Mouse (Mus musculus) spleen, adult 12 weeks (tissue): Measurements from ENCODE around the gene Fa2h.
A peak's percentile ranks its signal among the peaks of the same experiment; 100 is the strongest.

Source experiments
- DNase-seq: peaks from one replicate; pipeline ENCODE4 v3.0.0; 2022; ENCODE audit warnings: low spot score

The Fa2h gene

DNA sequence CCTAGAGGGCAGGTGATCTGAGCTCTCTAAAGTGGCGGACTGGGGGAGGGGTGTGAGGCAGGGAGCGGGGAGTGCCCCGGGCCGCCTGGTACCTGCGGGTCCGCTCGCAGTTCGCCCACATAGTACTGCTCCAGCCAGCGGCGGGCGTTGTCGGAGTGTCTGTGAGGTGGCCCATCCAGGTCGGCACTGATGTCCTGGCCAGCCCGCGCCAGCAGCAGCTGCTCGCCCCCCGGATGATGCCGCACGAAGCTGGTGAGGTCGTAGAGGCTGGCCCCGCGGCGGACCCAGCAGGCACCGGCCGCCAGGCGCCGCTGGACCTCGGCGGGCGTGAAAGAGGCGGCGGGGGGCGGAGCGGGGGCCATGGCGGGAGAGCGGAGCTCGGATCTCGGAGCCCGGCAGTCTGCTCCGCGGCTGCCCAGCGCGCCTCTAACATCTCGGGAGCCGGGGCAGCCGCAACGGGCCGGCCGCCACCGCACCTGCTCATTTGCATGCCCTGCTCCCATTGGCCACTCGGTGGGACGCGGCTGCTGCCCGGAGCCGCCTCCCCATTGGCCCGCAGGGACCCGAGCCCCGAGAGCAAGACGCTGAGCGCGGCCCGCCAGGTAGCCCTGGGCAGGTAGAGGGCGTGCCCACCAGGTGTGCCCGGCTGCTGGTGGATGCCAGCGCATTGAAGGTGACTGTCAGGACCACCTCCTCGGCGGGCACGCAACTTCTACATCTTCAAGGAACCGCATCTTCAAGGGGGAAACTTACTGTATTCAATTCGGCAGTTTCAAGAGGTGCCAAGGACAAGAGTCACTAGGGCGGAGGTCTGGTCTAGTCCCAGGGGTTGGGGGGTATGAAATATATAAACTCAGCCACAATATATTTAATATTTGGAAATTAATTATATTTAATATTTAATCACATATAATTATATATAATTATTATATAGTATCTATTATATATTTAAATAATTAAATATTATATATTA lies at the start of gene Fa2h:
TSS of gene Fa2h (minus strand) at position 434 of the 973 bp plus-strand sequence.
- DNase-seq = peak; percentile 27

DNA sequence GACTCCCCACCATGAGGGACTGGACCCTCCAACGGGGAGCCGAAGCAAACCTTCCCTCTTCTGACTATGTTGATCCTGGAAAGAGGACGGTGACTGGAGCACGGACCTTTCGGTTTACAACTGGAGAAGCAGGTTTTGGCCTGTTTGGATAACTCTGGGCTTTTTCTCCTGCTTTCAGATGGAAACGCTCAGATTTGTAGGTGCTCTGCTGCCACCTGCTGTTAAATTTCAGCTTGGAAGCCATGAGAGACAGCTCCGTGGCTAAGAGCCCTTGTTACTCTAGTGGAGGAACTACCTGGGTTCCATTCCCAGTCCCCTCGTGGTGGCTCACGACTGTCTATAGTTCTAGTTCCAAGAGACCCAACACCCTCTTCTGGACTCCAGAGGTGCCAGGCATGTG lies 45.6 kb upstream of the Fa2h start:
- peak; percentile 21 for DNase-seq

DNA sequence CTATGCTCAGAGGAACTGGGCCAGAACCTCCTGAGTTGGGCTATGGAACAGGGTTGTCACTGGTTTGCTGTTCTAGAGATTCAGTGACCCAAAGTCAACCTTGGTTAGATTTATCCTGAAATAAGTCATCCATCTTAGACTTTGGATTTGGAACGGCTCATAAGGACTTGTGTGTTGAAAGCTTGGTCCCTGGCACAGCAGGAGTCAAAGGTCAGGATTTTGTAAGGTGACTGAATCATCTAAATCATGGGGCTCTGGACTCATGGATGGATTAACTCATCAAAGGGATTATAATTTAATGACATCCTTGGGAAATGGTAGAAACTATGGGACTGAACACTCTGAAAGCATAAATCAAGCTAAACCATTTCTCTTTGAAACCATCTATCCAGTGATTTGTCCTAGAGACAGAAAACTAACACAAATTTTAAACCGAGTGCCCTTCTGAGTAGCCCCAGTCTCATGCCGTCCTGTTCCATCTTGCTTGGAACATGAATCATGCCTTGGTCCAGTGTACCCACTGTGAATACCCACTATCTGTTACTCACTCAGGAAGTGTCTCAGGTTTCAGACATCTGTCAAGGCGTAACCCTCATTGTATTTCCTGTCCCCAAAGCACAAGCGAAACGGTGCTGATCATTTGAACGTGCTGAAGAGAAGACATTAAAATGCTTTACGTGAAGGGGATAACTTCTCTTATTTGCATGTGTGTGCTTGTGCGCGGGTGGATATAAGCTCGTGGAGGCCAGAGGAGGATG lies 41.6 kb upstream of the Fa2h start:
- DNase-seq = no peak

DNA sequence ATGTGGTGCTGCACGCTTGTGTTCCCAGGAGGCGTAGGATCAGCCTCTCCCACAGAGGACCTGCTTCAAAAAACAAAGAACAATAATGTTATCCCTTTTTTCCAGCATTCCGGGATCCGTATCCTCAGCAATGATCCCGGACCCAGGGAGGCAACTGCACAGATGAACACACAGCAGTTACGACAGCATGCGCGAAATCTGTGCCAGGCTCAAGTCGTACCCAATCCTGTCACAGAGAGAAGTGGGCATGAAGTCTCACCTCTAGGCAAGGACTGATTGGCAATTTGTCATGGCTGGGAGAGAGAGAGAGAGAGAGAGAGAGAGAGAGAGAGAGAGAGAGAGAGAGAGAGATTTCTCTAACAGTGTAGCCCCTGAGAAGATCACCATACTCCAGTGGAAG lies 31.0 kb upstream of the Fa2h start:
- no peak for DNase-seq

DNA sequence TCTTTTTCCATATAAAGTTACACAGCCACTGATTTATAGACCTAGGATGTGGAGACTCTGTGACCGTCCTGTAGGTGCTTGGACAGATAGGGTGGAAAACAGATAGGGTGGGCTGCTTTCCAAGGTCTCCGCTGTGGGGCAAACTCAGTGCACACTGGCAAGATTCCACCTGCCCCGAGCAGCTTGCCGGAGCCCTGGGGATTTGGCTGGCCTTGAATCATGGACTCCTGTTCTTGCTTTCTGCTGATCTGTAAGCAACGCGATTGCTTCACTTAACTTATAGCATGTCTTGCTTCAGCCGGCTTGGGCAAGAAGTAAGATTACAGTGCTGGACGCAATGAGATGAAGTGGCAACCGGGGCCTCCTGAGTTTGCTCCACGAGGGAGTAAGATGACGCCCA lies 30.6 kb upstream of the Fa2h start:
- no peak for DNase-seq

DNA sequence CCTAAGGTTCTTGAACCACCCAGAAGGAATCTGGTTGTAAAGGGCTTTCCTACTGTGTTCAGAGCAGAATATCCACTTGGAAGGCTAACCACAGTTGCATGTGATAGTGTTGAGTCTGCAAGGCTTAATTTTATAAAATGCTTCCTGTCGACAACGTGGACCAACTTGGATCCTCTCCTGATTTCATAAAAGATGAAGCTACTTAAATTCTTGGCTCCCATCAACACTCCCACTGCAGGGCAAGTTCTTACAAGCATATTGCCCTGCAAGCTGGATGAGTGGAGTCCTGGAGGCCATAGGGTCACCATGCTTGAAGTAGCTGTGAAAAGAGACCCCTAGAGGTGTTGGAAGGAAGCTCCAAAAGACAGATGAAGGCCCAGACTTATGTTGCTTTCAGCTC lies 29.0 kb upstream of the Fa2h start:
- no peak for DNase-seq

DNA sequence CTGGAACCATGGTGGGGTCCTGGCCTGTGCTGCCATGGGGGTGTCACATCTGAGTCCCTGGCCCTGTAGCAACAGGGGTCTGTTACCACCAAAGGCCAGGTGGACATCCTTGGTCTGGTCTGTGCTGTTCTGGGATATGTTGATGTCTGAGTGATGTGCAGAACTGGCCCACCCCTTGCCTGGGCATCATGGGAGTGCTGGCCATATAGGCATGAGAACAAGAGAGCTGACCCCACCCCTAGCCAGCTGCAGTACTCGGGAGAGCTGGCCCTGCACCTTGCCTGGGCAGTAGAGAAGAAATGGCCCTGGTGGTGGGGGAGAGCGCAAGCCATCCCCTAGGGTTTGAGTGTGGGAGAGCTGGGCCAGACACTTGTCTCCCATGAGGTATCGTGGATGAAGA lies 25.5 kb upstream of the Fa2h start:
- no peak for DNase-seq

DNA sequence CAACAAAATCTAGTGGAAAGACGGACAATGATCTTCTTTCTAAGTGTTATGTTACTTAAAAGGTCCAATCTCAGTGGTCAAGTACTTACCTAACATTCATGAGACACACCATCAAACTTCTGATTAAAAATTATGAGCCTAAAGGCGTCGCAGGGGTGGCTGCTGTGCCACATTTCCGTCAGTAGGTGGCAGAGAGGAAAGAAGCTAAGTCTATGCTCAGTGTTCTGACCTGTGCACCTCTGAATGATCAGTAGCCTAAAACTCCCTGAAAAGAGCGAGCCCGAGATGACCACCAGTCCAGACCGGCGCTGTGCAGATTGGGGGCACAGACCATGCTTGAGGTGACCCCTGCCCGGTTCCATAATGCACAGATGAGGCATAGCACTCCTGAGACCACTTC lies 25.0 kb upstream of the Fa2h start:
- no peak for DNase-seq

DNA sequence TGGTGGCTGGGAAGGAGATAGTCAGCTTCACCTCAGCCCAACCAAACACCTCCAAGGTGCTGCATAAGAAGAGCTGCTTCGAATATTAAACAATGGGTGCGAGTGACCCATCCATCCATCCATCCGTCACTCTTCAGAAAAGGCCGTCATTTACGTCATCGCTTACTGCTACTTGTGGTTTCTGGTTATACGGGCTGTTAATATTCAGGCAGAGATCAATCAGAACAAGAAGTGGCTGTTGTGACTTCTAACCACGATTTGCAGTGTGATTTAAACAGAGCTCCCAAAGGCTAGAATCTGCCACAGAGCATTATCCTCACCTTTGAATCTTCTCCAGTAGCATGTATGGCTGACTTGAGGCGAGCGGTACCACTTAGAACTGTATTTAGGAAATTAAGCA lies 23.6 kb upstream of the Fa2h start:
- DNase-seq = no peak

DNA sequence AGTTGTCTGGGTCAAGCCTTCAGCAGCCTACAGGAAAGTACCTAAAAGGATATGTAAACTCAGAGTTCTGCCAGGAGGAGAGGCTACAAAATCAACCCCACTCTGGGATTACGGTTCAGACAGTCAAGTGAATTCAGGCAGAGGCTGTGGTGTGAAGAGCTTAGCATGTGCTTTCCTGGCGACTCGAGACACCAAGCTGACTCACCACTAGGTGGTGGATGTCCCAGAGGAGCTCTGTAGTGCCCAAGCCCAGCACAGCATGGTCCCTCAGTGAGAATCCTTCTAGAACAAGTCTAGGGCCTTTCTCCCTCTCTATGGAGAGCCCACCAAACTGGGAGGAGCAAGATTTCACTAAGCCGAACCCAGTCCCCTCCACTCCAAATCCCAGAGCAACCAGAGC lies 9.8 kb upstream of the Fa2h start:
- no peak for DNase-seq

DNA sequence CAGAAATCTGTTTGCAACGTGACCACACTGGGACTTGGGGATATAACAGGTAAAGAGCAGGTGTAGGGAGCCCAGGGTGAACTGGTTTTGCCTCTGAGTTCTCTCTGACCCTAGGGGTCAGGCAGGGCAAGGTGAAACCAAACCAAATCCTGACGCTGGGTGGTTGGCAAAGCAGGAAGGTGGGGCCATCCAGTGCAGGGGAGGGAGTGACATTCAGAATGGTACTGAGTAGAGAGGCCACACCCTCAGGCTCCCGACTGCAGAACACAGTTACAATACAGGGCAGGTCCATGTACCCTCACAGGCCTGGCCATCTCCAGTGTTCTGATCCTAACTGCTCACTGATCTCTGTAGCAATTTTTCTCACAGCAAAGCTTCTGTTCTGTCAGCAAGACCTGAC lies 2.4 kb downstream of the Fa2h start:
- DNase-seq = no peak

DNA sequence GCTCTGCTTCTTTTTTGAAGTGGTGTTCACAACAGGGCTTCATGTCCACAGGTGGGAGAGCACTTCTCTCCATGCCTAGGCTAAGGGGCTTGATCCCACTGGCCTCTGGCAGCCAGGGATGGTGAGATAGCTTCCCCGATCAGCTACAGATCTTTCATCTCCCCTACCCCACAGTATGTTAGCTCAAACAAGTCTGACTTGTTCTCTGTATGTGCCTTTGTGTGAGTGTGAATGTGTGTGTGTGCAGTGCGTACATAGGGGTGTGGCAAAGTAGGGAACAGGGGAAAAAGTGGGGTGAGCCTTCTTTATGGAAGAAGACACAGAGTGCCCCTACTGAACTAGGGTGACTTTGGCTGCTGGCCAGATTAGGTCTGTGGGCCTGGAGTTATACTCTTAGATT lies 2.8 kb downstream of the Fa2h start:
- no peak for DNase-seq

DNA sequence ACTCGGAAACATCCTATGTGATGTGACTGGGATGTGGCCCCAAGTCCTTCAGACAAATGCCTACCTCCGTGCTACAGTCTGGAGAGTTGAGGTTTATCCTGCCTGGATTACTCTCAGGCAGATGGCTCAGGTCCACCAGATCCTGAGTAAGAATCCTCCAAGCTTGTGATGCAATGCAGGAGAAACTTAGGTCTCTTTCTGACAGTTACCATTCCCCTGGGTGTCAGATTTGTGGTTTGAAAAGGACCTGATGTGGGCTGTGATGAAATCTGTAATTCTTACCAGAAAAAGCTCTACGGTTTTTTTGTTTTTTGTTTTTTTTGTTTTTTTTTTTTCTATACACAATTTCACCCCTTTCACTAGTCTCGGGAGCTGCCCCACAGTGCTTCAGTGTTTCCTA lies 4.0 kb downstream of the Fa2h start:
- DNase-seq = no peak

DNA sequence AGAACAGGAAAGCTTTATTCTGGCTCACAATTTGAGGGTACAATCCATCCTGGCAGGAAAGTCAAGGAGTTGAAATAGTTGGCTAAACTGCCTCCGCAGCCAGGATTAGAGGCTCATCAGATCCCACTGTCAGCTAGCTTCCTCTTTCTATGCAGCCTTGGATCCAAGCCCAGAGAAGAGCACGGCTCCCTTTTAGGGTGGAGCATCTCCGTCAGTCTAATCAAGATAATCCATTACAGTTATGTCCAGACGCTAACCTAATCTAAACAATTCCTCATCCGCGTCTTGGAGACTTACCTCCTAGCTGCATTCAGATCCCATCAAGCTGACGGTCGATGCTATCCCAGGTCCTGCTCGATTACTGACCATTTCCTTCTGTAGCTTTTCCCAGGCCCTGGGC lies 7.7 kb downstream of the Fa2h start:
- no peak for DNase-seq

DNA sequence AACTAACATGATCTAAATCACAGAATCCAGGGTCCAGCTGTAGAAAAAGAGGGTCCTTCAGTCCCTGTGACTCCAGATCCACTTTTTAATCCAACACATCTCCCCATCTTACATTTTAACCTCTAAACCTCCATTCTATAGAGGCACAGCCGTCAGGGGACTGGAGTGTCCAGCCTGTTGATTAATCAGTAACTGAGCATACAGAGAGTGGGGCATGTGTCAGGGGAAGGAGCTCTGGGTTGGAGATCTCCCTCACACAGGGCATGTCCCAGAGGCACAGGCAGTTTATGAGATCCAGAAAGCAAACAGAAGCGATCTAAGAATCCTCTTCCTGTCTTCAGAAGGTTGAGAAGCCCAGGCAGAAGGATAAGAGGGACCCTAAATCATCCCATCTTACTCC lies 9.0 kb downstream of the Fa2h start:
- DNase-seq = no peak

DNA sequence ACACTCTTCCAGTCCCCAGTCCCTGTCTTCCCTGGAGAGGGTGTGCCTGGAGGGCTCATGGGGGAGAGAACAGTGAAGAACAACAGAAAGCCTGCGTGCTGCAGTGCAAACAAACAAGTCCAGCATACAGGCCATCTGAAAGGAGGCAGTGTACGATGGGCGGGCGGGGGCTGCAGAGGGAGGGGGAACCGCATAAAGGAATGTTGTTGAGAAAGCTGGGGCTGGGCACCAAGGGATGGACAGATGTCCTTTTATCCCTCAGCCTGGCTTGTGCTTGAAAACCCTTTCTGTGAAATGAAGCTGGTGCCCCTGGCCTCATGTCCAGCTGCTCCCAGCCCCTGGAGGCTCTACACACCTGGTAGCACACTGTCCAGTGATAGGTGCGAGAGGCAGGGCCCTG lies 18.4 kb downstream of the Fa2h start:
- no peak for DNase-seq

DNA sequence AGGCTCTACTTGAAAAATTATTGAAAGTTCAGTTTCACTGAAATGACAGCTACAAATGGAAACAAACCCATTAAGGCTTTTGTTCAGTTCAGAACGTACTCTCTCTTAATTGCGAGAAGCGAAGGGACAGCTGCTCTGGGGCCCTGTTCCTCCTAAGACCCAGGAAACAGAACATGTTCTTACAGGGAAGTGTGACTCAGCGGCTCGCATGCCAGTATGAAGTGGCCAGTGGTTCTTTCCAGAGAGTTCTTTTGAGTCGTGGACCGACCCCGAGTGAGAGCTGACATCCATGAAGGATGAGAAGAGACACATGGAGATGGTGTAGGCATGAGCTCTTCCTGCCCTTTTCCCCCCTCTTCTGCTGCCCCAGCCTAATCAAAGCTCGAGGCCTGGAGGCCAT lies 23.9 kb downstream of the Fa2h start:
- DNase-seq = no peak

DNA sequence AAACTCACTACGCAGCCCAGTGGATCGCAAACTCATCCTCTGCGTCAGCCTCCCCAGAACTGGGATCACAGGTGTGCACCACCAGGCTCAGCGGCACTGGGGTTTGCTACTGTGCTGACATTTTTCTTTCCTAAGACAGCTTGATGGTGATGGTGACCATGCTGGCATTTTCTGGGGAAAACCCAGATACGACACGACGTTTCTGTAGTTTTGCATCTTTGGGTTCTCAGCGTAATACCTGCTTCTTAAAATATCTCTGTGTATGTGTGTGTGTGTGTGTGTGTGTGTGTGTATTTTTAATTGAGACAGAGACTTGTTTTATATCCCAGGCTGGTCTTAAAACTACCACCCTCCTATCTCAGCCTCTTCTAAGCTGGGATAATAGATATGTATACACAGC lies 26.3 kb downstream of the Fa2h start:
- no peak for DNase-seq

DNA sequence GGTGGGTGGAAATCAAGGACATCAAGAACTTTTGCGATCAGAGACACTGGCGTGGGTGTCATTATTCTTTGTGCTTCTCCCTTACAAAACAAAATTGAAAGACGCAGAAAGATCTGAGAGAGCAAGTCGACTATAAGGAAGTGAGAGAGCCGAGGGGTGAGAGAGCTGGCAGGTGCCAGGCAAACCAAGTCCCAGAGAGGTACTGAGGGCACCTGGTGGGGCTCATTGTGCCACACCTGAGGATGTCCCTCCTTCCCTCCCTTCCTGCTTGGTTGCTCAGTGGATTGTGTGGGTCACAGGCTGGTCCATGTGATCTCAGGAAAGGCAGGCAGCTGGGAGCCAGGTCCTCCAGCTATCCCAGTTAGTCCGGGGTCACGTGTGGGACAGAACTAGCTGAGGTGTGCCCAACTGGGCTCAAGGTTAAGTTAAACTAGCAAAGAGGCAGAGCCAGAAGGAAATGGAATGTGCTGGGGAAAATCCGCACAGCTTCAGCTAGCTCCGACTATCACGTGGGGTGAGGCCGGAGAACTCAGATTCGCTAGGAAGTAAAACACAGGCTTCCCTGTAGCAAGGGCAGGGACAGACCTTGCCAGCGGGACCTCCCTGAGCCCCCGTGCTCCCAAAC lies 26.9 kb downstream of the Fa2h start:
- no peak for DNase-seq

DNA sequence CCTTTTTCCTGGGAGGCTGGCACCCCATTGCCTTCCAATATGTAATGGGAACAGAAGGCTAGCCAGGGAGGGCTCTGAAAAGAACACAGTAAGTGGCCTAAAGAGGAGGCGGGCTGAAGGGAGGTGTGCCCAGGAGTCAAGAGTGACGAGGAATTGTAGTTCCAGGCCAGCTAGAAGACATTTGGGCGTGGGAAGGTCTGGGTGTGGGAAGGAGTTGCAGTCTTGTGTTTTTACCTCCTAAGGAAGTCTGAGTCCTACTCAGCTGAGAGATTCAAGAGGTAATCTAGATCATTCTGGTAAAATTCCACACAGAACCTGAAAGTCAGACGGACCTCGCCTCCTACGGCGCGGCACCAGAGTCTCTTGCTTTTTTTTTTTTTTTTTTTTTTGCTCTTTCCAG lies 30.1 kb downstream of the Fa2h start:
- no peak for DNase-seq

DNA sequence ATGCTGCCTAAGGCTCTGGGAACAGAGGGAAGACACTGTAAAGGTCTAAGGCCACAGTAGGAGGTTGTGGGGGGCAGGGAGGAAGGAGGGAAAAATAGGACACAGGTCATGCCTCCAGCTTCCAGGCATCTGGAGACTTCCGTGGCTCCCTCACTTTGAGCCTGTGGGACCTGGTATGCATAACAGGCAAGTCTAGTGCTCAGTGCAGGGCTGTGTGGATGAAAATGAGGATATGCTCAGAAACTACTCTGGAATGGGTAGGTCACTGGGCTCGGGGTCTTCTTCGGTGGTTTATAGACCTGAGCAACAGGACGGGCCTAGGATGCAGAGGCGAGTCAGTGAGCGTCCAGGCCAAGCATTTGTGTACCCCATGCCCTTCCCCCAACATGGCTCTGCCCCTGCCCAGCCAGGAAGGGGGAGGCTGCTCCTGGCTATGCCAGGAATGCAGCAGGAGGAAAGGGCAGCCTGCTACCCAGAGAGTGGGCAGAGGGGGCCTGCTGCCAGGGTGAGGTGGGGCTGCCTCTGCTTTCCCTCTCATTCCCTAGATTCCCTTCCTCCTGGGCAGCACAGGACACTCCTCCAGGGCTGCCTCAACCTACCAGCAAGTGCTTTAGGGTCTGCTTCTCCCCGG lies 32.9 kb downstream of the Fa2h start:
- DNase-seq = no peak

DNA sequence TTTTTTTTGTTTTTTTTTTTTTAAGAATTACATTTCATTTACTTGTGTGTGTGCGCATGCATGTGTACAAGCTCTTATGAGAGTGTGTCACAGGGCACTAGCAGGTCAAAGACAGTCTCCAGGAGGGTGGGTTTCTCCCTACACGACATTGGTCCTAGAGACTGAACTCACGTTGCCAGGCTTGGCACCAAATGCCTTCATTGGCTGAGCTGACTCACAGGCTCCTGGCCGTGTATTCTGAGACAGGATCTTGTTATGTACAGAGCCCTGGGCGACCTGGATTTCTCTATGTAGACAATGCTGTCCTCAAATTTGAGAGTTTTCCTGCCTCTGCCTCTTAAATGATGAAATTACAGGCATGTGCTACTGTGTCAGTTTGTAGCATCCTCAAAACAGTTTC lies 33.7 kb downstream of the Fa2h start:
- no peak for DNase-seq

DNA sequence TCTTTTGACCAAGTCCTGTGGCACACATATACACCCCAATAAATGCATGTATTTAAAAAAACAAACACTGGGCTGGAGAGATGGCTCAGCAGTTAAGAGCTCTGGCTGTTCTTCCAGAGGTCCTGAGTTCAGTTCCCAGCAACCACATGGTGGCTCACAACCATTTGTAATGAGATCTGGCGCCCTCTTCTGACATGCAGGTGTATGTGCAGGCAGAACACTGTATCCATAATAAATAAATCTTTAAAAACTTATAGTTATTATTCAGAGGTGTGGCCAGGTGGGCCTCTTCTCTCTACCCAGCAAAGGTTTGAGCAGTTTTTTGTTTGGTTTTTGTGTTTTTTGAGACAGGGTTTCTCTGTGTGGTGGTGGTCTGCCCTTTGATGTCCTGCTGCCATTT lies 34.7 kb downstream of the Fa2h start:
- DNase-seq = no peak
